Mouse (Mus musculus): Measurements from ENCODE around the gene Glod4.
"Not testable (repeated sequence)": the region's sequence is repeated elsewhere in the genome, so short reads cannot be mapped to it uniquely, and the experiment has no call there.

The Glod4 gene

GRCm38 (mm10) chr11:76257386-76257785 is 13.9 kb upstream of the Glod4 start:
- no peak for DNase-seq (ENCODE audit: low spot score in 2 of 2)

DNA sequence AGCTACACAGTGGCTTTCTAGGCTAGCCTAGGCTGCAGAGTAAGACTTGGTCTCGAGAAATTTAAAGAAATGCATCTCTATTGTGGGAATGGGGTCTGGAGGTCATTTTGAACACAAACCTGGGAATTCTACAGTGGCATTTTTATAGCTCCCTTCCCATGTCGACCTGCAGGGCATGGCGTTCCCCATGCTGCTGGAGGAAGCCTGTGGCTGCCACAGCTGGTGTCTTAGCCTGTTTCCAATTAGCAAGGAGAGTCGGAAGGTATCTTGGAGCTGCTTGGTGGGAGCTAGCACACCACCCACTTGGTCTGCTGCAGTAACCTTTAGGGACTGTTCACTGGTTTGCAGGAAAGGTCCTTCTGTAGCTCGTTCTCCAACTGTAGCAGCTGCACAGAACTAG is 12.6 kb upstream of the Glod4 start:
- DNase-seq (ENCODE audit: low spot score in 2 of 2) = no peak

DNA sequence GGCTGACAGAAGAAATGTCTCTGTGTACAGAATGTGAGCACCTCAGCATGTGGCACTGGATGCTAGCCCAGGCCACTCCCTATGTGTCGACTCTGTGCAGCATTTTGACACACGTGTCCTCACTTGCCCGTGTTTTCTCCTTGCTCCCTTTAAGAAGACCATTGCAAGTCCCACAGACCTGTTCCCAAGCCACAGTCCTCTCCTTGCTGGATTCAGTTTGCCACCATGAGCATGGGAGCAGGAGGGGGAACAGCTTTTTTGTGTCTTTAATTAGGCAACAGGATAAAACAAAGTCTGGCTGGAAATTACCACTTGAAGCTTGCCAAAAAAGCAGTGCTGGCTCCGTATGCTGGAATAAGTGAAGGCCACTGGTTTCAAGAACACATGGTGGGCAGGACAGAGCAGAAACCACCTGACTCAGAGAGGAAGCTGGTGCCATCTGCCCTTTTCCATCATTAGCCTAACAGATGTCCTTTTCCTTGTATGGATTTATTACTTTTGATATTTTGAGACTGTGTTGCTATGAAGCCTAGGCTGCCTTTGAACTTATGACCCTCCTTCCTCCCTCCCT is 12.0 kb upstream of the Glod4 start:
- DNase-seq (ENCODE audit: low spot score in 2 of 2) = no peak

- no peak for DNase-seq (ENCODE audit: low spot score in 2 of 2)
Measured at GRCm38 (mm10) chr11:76253918-76254264, 10.4 kb upstream of the Glod4 start.

DNA sequence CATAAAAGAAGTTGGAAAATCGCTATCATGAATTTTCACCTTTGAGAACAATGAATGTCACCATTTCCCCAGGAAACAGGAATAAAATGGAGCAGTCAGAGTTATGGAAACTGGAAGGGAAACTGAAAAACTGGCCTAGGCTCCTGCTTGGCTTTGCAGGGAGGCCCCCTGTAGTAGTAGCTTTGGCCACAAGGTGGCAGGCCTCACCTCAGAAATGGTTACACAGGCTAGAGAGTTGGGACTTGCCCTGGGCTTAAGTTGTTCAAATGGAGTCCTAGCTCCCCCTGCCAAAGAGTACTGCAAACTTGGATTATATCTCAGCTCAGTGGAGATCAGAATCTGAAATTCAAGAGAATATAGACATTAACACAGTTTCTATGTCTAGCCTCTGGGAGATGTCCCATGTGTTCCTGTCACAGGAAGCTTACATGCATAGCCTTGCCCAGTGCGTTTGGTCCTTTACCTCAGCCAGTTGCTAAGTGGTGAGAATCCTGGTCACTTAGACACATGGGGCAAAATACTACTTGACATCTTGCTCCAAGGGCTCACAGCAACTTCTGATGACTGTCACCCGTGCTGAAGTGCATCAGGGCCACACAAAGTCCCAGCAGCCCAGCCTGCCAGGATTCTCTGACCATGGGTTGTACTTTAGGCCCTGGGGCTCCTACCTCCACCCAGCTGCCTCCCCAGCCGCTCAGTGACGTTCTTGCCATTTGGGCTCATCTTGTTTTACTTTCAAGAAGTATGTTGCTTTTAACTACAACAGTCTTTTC is 9.8 kb upstream of the Glod4 start:
- peak; percentile 68 to 80 for DNase-seq (ENCODE audit: low spot score in 2 of 2)

DNA sequence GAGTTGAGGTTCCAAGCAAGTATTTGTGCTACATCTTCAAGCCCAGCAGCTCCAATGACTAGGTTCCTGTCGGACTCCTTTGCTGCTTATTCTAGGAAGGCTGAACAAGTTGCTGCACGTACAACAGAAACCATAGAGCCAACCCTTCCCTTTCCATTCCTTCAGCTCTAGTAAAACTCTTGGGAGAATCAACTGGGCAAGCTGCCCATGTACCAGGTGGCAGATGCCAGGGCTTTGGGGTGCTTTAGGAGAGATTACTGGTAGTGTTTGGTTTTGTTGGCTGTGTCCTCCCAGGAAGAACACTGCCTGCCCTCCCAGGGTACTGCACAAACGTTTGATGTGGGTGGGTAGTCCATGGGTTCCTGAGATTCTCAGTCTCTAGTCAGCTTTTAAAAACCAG is 8.5 kb upstream of the Glod4 start:
- DNase-seq (ENCODE audit: low spot score in 2 of 2) = no peak

- no peak for DNase-seq (ENCODE audit: low spot score in 2 of 2)
Measured at GRCm38 (mm10) chr11:76247239-76247638, 3.7 kb upstream of the Glod4 start.

DNA sequence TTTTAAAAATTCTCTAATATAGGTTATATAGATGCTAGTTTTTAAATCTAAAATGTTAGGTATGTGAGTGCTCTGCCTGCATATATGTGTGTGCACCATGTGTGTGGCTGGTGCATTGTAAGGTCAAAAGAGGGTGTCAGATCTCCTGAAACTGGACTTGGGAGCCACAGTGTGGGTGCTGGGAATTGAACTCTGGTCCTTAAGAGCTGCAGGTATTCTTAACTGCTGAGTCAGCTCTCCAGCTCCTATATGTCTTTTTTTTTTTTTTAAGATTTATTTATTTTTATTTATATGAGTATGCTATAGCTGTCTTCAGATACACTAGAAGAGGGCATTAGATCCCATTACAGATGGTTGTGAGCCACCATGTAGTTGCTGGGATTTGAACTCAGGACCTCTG is 2.9 kb upstream of the Glod4 start:
- DNase-seq (ENCODE audit: low spot score in 2 of 2) = no peak

GRCm38 (mm10) chr11:76243811-76244546 is 454 bp upstream of the Glod4 start:
- no peak for DNase-seq (ENCODE audit: low spot score in 2 of 2)

DNA sequence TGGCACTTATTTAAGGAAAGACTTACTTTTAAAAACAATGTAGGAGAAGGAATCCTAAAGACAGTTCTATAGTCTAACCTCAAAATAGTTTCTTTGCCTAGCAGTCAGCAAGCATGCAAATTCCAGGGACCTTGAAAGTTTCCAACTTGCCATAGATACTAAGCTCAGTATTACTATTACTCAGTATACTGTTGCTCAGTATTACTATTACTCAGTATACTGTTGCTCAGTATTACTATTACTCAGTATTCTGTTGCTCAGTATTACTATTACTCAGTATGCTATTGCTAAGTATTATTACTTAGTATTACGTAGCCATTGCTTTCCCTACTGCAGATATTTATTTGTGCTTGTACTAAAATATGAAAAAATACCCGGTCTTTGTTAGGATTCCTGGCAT is 3.8 kb downstream of the Glod4 start:
- DNase-seq (ENCODE audit: low spot score in 2 of 2) = no peak

- DNase-seq (ENCODE audit: low spot score in 2 of 2) = no peak
Measured at GRCm38 (mm10) chr11:76236136-76236535, 7.4 kb downstream of the Glod4 start.

- no peak for DNase-seq (ENCODE audit: low spot score in 2 of 2)
Measured at GRCm38 (mm10) chr11:76225051-76225450, 18.5 kb downstream of the Glod4 start.

GRCm38 (mm10) chr11:76224631-76225030 is 18.9 kb downstream of the Glod4 start:
- DNase-seq (ENCODE audit: low spot score in 2 of 2) = no peak

DNA sequence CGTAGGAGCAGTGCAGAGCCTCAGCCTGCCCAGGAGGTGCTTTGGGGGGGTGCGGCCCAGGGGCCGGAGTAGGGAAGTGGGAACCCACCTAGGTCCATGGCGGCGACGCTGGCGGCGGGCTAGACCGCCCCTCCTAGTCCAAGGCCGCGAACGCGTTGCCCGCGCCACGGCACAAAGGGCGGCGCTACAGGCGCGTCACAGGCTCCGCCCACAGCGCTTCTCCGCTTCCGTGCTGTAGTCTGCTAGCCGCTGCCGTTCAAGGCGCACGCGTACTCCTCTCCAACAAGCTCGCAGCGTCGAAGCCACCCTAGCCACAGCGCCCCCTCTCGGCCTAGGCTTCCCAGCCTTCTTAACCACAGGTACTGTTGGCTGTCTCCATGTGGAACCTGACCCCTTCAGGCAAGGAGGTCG is 26.1 kb downstream of the Glod4 start, which contains the start of the genes Dbil5 and Gemin4:
Dbil5 (plus strand) TSS at position 219 of the 411 bp plus-strand sequence.
Gemin4 (minus strand) TSS at position 275 of the 411 bp plus-strand sequence.
- peak; percentile 95 to 97 for DNase-seq (ENCODE audit: low spot score in 2 of 2)

GRCm38 (mm10) chr11:76216681-76217389 is 26.7 kb downstream of the Glod4 start:
- DNase-seq (ENCODE audit: low spot score in 2 of 2) = no peak

GRCm38 (mm10) chr11:76216049-76216540 is 27.4 kb downstream of the Glod4 start:
- no peak for DNase-seq (ENCODE audit: low spot score in 2 of 2)

GRCm38 (mm10) chr11:76215011-76215410 is 28.5 kb downstream of the Glod4 start:
- DNase-seq (ENCODE audit: low spot score in 2 of 2) = no peak

DNA sequence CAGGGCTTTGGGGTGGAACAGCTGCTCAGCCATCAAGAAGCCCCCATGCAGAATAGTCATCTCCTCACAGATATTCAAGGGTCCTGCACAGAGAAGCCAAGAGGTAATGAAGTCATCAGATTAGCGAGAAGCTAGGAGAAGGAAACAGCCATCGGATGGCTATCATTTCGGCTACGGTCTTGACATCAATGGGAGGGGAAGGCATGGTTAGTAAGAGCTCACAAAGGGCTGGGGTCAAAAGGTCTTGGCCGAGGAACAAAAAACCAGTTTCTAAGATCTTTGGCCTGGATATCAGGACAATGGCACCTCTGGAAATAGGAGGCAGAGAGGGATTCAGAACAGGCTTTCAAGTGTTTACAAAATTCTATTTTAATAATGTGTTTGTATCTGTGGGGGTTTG is 29.7 kb downstream of the Glod4 start:
- no peak for DNase-seq (ENCODE audit: low spot score in 2 of 2)

DNA sequence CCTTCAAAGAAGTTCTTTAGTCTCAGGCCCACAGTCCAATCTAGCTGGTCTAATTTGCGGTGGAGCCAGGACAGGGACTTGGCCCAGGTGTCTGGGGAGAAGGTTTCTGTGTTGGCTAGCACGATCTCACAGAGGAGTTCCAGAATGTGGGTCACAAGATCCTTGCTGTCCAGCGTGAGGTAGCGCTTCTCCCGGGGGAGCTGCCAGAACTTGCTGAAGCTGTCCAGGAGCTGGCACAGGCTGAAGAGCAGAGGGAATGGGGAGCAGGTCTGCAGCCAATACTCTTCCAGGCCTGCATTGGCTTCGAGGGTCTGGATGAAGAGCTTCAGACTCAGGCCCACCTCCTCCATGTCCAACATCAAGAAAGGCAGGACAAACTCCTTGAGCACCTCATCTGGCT is 31.9 kb downstream of the Glod4 start:
- DNase-seq (ENCODE audit: low spot score in 2 of 2) = not testable (repeated sequence)

- no peak for DNase-seq (ENCODE audit: low spot score in 2 of 2)
Measured at GRCm38 (mm10) chr11:76210228-76210985, 33.1 kb downstream of the Glod4 start.

- DNase-seq (ENCODE audit: low spot score in 2 of 2) = no peak
Measured at GRCm38 (mm10) chr11:76206793-76207192, 36.7 kb downstream of the Glod4 start.
